Mouse (Mus musculus): ENCODE measurements around the gene Sox15.
A peak's percentile ranks its signal among the peaks of the same experiment; 100 is the strongest.

Sox15 gene

GRCm38 (mm10) chr11:69645860-69646259 lies 9.3 kb upstream of the Sox15 start:
- DNase-seq: no peak

GRCm38 (mm10) chr11:69653399-69653798 lies 1.7 kb upstream of the Sox15 start:
- no peak for DNase-seq

DNA sequence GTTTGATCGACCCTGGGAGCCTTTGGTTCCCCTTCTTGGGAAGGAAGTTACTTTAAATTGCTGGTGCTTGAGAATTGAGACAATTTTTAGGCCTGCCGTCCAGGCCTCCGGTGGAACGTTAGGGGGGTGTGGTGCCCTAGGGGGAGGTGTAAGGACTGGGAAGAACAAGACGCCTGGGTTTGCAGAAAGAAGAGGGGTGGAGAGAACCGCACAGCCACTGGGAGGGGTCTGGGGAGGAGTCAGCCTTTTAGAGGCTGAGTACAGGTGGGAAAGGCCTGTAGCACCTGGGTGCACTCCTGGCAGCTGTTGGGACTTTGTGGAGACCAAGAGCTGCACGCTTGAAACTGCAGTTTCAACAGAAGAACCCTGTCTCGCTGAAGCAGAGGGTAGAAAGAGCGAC lies 354 bp upstream of the Sox15 start:
- DNase-seq: no peak

GRCm38 (mm10) chr11:69656065-69656455 lies 946 bp downstream of the Sox15 start:
- DNase-seq: no peak

DNA sequence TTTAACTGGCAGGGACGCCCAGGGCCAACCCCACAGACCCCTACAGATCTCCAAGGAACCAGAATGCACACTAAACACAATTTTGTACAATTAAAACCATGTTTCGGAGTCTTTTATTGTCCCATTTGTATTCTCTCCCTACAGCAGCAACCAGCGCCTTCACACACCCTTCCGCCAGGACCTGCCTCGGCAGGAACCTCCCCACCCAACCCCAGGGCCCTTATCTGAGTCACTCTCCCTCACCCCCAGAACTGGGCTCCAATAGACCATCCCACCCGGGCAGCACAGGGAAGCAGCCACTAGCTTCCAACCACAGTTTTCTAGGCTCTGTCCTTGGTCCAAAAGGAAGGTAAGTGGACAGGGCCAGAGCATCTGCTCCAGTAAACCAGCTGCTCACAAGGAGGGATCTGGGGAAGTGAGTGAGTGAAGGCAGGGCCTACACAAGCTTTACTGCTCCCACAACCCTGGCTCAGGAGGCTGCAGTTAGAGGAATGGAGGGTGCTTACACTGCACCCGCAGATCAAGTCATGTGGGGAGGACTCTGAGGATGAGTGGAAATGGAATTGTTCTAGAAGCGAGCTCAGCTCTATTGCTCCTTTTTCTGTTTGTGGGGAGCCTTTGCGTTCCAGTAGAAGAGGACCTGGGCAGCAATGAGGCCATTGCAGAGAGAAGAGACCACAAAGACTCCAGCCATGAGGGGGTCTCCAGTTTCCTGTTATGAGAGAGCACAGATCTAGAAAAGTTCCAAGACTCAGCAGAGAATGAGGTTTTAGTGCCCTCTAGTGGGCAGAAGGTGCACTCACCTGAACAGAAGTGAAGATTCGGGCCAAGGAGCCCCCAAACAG lies 1.7 kb downstream of the Sox15 start:
- peak; percentile 75 to 82 for DNase-seq

DNA sequence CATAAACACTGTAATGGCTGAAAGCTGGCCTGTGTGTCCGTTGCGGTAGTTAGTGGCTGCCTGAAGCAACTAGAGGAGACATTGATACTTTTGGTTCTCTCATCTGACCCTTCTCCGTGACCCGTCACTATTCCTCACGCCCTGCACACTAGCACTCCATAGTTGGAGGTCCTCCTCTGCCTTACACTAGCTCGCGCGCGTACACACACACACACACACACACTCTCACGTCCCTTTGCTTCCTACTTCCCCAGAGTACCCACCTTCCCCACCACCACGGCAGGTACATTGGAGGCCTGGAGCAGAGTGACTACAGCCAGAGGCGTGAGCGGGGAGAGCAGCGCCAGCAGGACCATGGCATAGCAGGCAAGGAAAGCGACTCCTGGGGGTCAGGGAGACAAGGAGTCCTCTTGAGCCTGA lies 2.4 kb downstream of the Sox15 start:
- DNase-seq: no peak

GRCm38 (mm10) chr11:69661221-69661881 lies 6.2 kb downstream of the Sox15 start:
- peak; percentile 41 to 50 for DNase-seq

DNA sequence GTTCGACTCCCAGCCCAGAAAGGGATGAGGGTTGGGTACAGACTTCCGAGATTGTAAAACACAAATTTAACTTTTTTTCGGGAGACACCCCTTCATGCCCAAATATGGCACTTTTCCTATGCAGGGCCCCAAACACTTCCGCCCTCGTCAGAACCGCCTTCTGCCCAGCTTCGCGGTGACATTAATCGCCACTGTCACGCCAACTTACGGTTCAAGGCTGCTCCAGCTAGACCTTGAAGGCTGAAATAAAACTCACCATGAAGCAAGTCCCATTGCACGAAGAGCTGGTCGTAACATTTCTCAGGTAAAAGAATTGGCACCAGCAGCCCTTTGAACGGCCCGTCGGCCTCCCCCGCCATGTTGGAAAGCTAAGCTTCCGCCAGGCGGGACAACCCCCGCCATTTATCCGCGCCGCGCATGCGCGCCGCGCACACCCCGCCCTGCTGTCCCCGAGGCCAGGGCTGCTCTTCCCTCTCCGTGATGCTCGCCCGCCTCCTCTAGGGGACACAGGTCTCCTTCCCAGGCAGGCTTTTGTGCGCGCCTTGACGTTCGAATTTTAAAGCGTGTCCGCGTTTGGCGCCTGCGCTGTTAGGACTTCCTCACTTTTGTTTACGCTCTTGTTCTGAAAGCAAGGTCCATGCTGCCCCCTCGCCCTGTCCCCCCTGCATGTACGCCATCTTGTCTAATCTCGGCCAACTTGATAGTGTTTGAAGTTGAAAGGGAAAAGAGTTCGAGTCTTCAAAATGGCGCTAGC lies 7.3 kb downstream of the Sox15 start, which contains the start of gene Mpdu1:
Mpdu1 (minus strand) TSS at position 430 of the 754 bp plus-strand sequence.
- peak; percentile 94 to 97 for DNase-seq

DNA sequence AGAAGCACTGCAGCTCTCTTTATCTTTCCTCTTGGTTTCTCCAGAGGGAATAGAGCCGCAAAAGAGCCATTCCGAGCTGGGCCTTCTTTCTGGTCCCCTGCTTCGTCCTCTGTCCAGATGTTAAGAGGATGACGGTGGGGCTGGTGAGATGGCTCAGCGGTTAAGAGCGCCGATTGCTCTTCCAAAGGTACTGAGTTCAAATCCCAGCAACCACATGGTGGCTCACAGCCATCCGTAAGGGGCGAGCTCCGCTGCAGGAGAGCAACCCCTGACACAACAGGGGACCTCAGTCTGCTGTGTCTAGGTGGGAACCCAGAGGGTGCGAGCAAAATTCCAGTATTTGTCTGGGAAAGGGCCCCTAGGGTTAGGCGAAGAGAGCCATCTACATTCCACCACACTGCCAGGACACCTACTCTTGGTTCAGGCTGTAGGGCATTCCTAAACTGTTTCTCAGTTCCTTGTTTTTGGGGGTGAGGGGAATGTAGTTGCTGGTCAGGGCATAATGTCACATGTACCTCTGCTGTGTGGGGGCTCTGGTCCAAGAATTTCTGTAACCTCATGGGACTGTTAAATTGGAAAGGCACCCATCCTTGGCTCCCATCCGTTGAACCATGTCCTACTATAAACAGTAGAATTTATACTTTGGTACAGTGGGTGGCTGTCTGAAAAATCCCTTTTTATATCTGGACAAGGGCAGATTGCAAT lies 8.0 kb downstream of the Sox15 start:
- peak; percentile 41 to 54 for DNase-seq

- peak in 1 of 2 experiments; percentile 34 for DNase-seq
Observed at GRCm38 (mm10) chr11:69663795-69664194, 8.7 kb downstream of the Sox15 start.

GRCm38 (mm10) chr11:69664841-69665240 lies 9.7 kb downstream of the Sox15 start:
- no peak for DNase-seq

- DNase-seq: peak in 1 of 2 experiments; percentile 26
Observed at GRCm38 (mm10) chr11:69665457-69665960, 10.4 kb downstream of the Sox15 start.

GRCm38 (mm10) chr11:69665961-69666664 lies 11.0 kb downstream of the Sox15 start, which contains the start of gene Cd68:
Cd68 (minus strand) TSS chr11:69666153.
- peak in 1 of 2 experiments; percentile 35 for DNase-seq

DNA sequence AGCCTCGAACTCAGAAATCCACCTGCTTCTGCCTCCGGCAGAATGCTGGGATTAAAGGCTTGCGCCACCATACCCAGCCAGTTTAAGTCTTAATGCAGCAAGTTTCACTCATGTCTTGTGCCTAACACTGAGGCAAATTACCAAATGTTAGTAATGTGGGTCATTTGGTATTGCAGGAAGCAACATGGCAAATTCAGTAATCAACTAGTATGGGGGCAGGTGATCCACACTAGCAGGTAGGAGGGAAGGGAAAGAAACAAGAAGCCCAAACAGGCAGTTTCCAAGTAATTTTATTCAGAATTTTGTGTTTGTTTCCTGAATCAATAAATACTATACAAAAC lies 11.5 kb downstream of the Sox15 start:
- DNase-seq: no peak

DNA sequence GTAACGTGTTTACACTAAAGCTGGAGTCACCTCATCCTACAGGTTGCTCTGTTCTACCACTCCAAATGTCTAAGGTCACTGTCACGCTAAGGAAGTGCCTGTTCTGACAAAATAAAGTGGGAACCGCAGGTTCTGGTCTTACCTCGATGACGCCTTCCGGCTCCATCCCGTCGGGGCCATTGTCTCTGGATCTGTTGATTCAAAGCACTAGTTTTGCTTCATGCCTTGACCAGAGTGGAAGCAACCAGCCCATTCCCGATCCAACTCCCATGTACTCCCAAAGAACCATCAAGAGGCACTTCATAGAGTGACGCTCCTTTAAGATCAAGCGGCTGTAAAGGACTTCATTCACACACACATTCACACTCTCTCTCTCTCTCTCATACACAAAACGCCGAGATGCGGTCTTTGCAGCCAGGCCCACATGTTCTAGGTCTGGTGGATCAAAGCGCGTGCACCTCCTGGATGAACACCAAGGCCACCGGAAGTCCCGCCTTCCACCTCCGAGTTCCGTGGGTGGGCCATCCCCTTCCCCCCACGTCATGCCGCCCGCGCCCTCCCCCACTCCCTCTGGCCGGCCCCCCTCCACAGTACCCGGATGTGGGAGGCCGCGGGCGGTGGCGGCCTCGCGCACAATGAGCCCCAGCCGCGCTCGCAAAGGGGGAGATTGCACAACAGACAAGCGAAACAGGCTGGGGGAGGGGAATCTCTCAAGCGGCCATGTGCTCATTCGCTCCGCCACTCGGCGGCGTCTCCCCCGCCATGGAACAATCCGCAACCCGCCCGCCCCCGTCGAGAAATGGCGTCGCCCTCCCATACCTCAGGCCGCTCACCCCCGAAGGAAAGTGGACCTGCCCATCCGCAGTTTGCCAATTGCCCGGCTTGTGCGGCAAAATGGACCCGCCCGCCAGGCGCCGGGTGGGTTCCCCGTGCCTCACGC lies 15.9 kb downstream of the Sox15 start:
- peak; percentile 99 for DNase-seq

GRCm38 (mm10) chr11:69671726-69672124 lies 16.6 kb downstream of the Sox15 start:
- DNase-seq: no peak

DNA sequence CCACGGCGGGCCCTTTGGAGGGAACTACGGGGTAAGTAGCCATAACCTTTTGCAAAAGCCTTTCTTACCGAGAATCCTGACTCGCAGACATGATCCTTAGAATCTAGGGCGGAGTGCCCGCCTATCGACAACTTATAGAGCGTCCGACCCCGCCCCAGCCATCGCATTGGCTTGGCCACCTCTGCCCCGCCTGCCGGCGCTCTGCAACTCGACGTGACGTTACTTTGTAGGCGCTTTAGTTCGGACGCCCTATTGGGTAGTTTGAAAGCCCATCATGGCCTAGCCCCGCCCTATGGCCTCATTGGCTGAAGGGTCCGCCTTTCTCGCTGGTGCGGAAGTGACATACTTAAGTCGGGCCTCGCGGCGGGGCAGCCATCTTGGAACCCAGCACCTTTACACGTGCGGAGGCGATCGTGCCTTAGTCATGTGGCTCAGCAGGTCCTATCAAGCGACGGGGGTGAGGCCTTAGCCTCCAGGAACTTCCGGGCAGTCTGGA lies 17.1 kb downstream of the Sox15 start, which contains the start of gene Eif4a1:
Eif4a1 (minus strand) TSS at position 213 of the 496 bp plus-strand sequence.
- DNase-seq: peak; percentile 99 to 100

- no peak for DNase-seq
Observed at GRCm38 (mm10) chr11:69679144-69679543, 24.0 kb downstream of the Sox15 start.

DNA sequence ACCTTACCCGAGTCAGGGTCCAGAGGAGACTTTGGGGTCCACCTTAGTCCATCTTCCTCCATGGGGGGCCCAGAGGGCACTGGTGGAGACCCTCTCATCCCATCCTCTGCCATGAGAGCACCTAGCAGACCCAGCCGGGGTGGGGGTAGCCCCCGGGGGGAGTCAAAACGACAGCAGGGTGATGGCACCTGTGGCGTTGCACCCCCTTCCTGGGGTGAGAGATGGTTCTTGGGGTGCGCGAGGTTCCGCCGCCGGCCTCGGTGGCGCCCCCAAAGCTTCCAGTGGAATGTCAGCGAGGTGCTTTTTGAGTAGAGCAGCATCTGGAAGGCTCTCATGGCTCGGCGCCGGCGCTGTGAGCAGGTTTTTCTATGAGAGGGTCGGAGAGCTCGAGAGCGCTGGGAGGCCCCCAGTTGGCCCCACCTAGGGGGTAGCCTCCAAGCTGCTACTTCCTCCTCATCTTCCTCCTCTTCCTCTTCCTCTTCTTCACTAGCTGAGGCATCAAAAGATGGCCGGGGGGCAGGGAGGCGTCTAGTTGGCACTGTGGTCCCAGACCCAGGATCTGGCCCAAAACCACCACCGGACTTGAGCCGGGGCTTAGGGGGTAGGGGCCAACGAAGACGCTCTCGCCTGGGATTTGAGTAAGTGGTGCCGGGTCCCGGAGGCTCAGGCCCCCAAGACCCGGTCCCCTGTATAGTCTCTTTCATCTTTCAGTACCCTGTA lies 25.2 kb downstream of the Sox15 start:
- peak; percentile 29 to 38 for DNase-seq
